Mouse (Mus musculus) naive thymus-derived CD4-positive, alpha-beta T cell, adult 2 months (primary cell): ENCODE results near the gene Rbfox1.

ENCODE experiments used
- DNase-seq: peaks from one replicate; pipeline ENCODE4 v3.0.0-alpha.2; 2011; ENCODE audit warnings: low read depth

Rbfox1 gene

DNA sequence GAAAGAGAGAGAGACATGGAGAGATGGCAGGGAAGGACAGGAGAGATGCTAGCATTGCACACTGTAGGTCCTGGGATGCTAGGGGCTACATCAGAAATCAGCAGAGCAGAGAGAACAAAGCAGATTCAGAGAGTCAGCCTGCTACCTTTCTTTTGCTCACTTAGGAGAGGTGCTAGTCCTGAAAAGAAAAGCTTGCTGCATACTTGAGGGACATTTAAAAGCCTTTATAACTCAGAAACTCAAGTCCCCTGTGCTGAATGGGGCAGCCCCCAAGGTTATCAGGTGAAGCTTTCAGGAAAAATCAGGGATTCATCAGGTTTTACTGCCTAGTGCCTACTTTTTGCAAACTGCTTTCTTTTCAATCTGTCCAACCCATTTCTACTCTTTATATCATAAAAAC, 1480.7 kb downstream of the Rbfox1 start:
- DNase-seq: no peak

DNA sequence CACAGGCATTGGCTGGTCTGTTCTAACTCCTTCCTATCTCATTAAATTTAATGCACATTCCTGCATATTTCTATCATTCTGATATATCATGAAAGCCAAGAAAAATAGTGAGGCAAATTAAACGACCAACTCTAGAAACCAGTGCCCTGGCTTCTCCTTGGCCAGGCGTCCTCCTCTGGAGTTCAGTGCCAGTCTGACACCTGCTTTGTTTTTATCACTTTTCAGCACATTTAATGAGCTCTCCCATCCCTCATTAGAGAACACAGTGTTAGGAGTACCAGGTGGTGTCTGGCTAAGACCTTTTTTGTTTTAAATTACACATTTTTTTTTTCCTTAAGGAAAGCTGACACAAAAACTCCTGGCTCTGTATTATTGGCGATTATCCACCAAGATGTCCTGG, 1489.0 kb downstream of the Rbfox1 start:
- DNase-seq: no peak

DNA sequence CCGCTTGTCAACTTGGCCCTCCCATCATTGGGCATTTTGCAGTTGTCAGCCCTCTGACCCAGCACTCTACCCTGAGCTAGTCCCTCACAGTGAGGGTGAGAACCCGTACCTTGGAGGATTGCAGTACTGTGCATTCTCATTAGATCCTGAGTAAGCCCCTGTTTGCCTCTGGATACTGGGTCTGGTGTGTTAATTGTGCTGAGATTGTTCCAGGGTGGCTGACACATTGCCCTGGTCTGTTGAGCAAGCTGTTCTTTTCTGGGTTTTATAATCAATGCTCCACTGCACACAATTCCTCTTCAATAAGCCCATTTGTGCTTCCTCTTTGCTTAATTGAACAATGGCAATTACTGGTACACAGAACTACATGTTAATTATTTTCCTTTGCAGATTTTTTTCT, 1489.5 kb downstream of the Rbfox1 start:
- no peak for DNase-seq

DNA sequence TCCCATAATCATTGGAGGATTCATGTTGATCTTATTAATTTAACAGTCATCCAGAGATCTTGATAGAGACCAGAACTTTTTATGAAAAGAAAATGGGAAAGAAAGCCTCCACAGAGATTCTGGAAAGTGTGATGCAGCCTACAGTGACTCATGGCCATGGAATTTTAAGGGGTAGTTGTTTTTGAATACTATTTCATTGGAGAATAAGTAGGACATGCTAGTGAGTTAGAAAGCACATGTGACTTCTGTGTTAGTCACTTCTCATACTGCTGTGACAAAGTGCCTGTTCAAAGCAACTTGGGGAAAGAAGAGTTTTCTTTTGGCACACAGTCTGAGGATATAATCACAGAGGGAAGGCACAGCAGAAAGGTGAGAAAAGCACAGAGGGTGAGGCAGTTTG, 1510.9 kb downstream of the Rbfox1 start:
- no peak for DNase-seq

DNA sequence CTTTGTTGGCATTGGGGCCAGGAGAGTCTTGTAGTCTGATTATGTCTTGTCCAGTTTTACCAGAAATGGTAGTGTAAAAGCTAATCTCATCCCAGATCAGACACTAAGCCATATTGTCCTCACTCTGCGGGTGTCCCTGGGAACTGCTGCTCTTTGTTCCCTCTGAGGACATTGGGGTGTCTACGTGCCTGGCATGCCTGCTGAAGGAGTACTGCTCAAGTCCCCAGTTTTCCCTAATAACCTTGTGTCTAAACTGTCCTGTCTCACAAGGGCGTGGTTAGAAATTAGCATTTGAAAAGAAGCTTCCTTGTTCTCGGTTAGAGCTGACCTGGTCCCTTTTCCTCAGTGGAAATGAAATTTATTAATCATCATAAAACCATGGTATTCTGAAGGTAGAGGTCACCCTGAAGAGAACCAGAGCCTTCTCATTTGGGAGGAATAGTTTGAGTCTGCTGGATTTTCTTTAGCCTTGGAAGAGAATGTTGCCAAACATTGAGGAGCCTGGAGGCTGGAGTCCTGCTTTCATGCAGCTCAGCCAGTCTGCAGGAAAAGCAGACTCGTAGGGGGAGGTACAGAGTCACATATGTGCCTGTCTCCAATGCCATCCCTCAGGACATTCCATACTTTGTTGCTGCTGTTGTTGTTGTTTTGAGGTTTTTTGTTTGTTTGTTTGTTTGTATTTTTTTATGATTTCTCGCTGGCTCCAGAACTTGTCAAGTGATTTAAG, 1519.8 kb downstream of the Rbfox1 start:
- no peak for DNase-seq

DNA sequence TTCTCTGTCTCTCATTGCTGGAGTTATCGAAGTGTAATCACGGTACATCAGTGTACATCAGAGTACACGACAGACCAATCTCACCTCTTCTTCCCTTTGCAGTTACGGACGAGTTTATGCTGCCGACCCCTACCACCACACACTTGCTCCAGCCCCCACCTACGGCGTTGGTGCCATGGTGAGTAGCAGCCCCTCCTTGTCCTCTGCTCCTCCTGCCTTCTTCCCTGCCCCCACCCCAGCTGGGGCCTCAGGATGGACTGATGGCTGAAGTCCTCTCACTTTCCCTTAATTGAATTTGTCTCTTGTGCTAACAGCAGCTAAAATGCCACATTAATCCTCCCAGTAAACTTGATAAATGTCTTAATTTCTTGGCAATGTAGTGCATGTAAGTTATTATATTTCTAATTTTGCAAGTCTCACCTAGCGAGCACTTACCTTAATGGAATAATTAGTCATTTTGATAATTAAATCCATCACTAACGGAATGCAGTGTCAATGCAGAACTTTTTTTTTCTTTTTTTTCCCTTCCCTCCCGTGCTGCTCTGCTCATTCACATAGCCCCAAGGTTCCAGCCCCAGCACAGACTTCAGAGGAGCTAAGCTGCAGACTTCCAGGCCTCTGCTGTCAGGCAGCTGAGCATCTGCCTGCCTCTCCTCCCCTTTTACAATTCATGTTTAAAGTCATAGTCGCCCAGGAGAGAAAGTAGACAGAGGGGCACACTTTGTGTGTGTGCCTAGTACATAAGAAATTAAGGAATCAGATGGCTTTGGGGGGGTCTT, 1522.9 kb downstream of the Rbfox1 start:
- DNase-seq: no peak

DNA sequence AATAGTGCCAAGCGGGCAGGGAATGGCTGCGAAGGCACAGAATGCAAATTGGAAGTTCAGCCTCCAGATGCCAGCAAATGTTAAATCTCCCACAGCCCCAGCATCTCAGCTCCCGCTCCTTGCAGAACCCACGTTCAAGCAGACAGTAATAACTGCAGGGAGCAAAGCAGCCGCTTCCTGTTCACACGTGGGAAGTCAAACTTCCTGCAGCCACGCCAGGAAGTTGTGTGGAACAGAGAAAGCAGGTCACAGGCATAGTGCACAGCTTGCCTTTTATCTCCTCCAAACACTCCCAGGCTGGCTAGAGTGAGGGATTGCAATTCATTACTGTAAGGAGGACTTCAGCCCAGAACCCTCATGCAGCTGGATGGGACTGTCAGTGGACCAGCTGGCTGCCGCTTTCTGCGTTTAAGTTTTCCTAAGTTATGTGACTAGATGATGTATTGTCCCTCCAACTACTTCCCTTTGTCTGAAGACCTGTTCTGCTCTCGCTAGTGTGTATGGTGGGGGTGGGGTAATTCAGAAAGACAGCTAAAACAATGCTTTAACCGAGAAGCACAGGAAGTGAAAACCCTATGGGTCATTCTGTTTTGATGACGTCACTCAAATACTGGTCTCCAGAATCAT, 1534.6 kb downstream of the Rbfox1 start:
- peak; percentile 21 for DNase-seq

DNA sequence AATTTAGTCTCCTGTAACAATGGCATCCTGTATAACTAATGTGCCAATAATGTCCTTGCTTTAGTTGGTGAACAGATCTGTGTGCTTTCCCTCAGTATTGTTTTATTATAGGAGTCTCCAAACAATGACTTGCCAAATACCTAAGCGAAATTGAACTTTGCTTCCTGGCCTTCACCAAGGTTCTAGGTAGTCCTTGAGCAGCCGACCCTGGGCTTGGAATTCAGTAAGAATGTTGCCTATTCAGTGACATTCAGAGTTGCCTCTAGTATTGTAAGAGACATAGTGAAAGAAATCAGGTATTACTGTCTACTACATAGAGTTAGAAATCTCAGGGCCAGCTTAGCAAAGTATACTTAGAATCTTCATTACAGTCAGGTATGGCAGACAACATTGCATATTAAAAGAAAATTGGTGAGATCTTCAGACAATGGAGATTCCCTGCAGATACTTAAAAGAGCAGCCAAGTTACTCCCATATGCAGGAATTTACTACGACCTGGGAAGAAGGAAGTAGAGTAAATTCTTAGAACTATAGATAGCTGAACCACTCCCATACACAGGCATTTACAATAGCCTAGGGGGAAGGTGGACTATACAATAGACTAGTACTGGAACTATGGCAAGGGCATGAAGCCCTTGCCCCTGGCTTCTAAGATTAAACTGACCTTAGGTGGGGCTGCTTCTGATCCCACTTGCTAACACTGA, 1540.4 kb downstream of the Rbfox1 start:
- no peak for DNase-seq

DNA sequence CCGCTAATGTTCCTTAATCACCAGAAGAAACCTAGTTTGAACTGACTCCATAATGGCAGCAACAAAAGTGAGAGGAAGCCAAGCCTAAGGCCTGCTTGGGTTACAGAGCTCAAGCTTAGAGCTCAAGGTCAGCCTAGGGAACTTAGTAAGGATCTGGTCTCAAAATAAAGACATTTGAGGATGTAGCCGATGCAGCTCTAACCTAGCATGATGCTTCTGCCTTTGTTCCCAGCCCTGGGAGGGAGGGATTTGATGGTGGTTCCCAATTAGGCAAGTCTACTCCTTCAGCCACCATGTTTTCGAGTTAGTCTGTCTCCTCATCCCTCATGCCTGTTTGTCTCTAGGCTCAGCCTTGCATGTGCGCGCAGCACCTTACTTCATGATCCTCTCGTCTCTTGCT, 1548.1 kb downstream of the Rbfox1 start:
- DNase-seq: no peak

DNA sequence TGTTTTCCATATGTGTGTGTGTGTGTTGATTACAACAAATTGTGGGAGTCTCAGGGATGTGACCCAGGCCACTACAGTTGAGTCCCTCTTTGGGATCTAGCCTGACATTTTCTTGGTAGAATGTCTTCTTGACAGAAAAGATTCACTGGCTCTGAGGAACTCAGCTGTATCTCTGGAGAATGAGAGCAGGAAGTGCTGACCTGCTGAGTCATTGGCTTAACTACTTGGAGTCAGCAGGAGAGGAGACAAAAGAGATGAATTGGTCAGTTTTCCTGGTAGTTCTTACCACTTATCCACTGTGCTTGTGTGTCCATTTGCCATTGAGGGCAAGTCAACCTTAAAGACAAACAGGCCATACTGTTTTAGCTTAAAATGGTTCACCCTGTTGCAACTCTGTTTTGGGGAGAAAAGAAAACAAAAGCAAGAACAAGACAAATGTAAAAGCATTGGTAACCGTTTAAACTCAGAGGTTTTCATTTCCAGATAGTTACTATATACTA, 1561.7 kb downstream of the Rbfox1 start:
- DNase-seq: no peak

DNA sequence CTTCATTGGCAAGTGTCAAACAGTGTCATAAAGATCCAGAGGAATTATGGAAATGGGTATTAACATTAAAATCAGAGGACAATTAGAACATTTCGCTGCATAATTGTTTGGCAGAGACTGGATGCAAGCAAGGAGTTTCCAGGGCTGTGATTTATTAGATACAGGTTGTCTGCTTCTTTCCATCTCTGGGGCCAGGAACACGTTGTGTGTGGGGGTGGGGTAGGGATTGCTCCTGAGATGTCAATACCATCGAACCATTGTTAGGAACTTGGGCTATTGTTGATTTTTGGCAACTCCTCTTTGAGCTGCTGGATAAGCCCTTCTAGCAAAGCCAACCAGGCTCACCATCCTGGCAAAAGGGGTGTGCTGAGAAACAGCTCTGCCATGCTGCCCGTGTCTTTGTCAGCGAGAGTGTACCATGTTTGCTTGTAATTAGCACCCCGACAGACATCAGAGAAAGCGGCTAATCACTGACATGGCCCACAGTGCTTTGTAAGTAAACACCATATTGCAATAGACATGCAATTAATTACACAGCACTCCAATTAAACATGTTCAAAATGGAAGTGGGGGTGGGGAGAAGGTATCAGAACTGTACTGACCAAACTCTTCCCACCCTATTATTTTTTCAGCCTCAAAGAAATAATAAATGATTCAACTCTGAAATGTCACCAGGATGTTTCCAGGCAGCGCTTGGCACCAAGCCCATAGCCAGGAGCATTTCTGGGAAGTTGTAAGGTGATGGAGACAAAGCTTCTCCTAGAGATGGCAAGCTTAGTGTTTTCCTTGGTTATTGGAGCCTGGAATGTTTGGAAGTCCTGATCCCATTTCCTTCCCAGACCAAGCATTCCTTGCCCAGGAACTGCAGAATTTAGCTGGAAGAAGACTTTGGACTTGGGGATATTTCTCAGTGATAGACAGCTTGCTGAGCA, 1562.8 kb downstream of the Rbfox1 start:
- DNase-seq: no peak

DNA sequence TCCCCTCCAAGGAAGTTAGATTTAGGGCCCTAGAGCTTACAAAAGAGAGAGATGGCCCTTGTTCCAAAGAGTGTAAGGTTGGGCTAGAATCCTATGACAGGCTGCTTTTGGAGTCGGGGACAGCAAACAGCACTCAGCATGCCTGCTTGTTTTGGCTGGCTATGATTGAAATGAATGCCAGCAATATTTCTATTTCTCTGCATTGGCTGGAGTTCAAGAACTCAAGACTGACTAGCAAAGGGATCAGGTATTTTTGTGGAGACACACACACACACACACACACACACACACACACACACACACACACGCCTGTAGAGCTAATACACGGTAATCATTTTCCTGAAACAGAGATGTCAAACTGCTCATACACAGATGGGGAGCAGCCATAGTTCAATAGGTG, 1566.0 kb downstream of the Rbfox1 start:
- no peak for DNase-seq

DNA sequence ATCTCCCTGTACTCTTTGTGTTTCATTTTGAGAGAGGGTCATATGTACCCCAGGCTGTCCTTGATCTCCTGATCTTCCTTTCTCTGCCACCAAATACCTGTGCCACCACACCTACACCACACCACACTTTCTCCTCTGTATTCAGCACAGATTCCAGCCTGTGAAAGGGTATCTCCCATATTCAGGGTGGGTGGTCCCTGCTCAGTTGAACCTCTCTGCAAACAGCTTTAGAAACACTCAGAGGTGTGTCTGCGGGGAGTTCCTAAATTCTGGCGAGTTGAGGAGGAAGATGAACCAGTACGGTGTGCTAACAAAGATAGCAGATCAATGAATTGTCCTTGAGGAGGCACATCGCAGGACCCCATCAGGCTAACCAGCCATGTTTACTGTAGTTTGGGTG, 1572.4 kb downstream of the Rbfox1 start:
- no peak for DNase-seq
